Mouse (Mus musculus) lung, postnatal 0 days (tissue): ENCODE results near the gene Catip.

ENCODE experiments used
- CTCF ChIP-seq: IDR thresholded peaks from 2 replicates; pipeline ENCODE4 v1.5.1; 2016; ENCODE audit warnings: antibody characterized with exemption, mild to moderate bottlenecking
- EP300 ChIP-seq: IDR thresholded peaks from 2 replicates; pipeline ENCODE4 v1.6.1; 2016; ENCODE audit warnings: antibody characterized with exemption, mild to moderate bottlenecking, control low read depth

DNA sequence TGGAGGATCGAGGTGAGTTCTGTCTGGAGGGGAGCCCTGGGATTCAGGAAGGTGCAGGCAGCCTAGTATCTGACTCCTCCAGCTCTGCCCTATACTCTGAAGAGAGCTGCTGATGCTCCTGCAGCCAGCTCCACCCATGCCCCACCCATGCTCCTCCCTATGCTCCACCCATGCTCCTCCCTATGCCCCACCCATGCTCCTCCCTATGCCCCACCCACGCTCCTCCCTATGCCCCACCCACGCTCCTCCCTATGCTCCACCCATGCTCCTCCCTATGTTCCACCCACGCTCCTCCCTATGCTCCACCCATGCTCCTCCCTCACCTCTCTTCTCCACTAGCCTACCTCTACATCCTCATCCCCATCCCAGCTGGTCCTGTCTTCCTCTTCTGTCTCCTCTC lies 53.2 kb downstream of the Catip start:
- TF ChIP-seq CTCF (no peak), EP300 (no peak)
